Mouse (Mus musculus): ENCODE measurements around the gene Myo18a. TPM values are rescaled to one million over a fixed set of nuclear protein-coding genes. Genes with fewer than 3 reads are reported as not detected.

Gene Myo18a
- total RNA-seq, 2 experiments from 2014 or later, result 21.5 to 69.7 TPM

- ATAC-seq (ENCODE audit: poor library complexity, severe bottlenecking), result no peak
These were observed 29.5 kb downstream of the Myo18a start for GRCm38 (mm10) chr11:77792566-77792909.

GRCm38 (mm10) chr11:77793238-77793930 lies 30.3 kb downstream of the Myo18a start:
- ATAC-seq (ENCODE audit: poor library complexity, severe bottlenecking), result peak; percentile 97

GRCm38 (mm10) chr11:77795216-77795615 lies 32.2 kb downstream of the Myo18a start:
- no peak for ATAC-seq (ENCODE audit: poor library complexity, severe bottlenecking)

GRCm38 (mm10) chr11:77800491-77800868 lies 37.4 kb downstream of the Myo18a start:
- ATAC-seq (ENCODE audit: poor library complexity, severe bottlenecking), result no peak

GRCm38 (mm10) chr11:77800869-77801701 lies 38.0 kb downstream of the Myo18a start:
- peak; percentile 78 for ATAC-seq (ENCODE audit: poor library complexity, severe bottlenecking)

GRCm38 (mm10) chr11:77802341-77802865 lies 39.4 kb downstream of the Myo18a start:
- peak; percentile 85 for ATAC-seq (ENCODE audit: poor library complexity, severe bottlenecking)

GRCm38 (mm10) chr11:77806218-77806617 lies 43.2 kb downstream of the Myo18a start:
- ATAC-seq (ENCODE audit: poor library complexity, severe bottlenecking), result no peak

- ATAC-seq (ENCODE audit: poor library complexity, severe bottlenecking), result no peak
These were observed 43.8 kb downstream of the Myo18a start for GRCm38 (mm10) chr11:77806855-77807254.

GRCm38 (mm10) chr11:77808051-77808465 lies 45.0 kb downstream of the Myo18a start:
- no peak for ATAC-seq (ENCODE audit: poor library complexity, severe bottlenecking)

GRCm38 (mm10) chr11:77809215-77809614 lies 46.2 kb downstream of the Myo18a start:
- no peak for ATAC-seq (ENCODE audit: poor library complexity, severe bottlenecking)

GRCm38 (mm10) chr11:77810018-77810417 lies 47.0 kb downstream of the Myo18a start:
- no peak for ATAC-seq (ENCODE audit: poor library complexity, severe bottlenecking)

GRCm38 (mm10) chr11:77813969-77814368 lies 50.9 kb downstream of the Myo18a start:
- no peak for ATAC-seq (ENCODE audit: poor library complexity, severe bottlenecking)

GRCm38 (mm10) chr11:77816003-77816402 lies 53.0 kb downstream of the Myo18a start:
- peak; percentile 96 for ATAC-seq (ENCODE audit: poor library complexity, severe bottlenecking)

GRCm38 (mm10) chr11:77821648-77822047 lies 58.6 kb downstream of the Myo18a start:
- no peak; the same call in 1 of the 2 replicates for ATAC-seq (ENCODE audit: poor library complexity, severe bottlenecking)

- peak; percentile 39; the same call in 1 of the 2 replicates for ATAC-seq (ENCODE audit: poor library complexity, severe bottlenecking)
These were observed 59.7 kb downstream of the Myo18a start for GRCm38 (mm10) chr11:77822781-77823180.

- ATAC-seq (ENCODE audit: poor library complexity, severe bottlenecking), result no peak
These were observed 62.8 kb downstream of the Myo18a start for GRCm38 (mm10) chr11:77825853-77826252.

GRCm38 (mm10) chr11:77826311-77826710 lies 63.3 kb downstream of the Myo18a start:
- ATAC-seq (ENCODE audit: poor library complexity, severe bottlenecking), result no peak

GRCm38 (mm10) chr11:77827241-77827995 lies 64.4 kb downstream of the Myo18a start:
- ATAC-seq (ENCODE audit: poor library complexity, severe bottlenecking), result 0 out of 2 replicates have a peak, but pooled peaks have one; percentile 62

GRCm38 (mm10) chr11:77828163-77828562 lies 65.1 kb downstream of the Myo18a start:
- ATAC-seq (ENCODE audit: poor library complexity, severe bottlenecking), result no peak

GRCm38 (mm10) chr11:77829043-77829841 lies 66.2 kb downstream of the Myo18a start:
- ATAC-seq (ENCODE audit: poor library complexity, severe bottlenecking), result no peak

Data from megakaryocyte, adult 5-6 weeks (primary cell).